Mouse (Mus musculus) intestine, embryonic 14.5 days (tissue): ENCODE measurements around the gene Nsf. TPM values are rescaled to one million over a fixed set of nuclear protein-coding genes. Genes with fewer than 3 reads are reported as not detected.

Experiments
- ATAC-seq: fragments of 200-750 bp; cut with Nextera tagmentation; replicated peaks from 2 replicates; pipeline ENCODE4 v1.8.0; 2017; ENCODE audit warnings: low read depth, moderate number of reproducible peaks, moderate TSS enrichment, moderate library complexity; ENCODE audit not compliant: low FRiP score, low TSS enrichment
- DNase-seq: peaks from one replicate; pipeline ENCODE4 v3.0.0-alpha.2; 2018; ENCODE audit warnings: low spot score
- H3K27ac ChIP-seq: fragments of 300-500 bp; sonication (generic); 2 replicates; pipeline ENCODE4 v1.5.1; 2014; ENCODE audit warnings: low read depth, mild to moderate bottlenecking, control low read depth
- H3K27me3 ChIP-seq: fragments of 300-500 bp; sonication (generic); replicated peaks from 2 replicates; pipeline ENCODE4 v1.6.1; 2014; ENCODE audit warnings: low read length, control low read depth; ENCODE audit not compliant: control insufficient read depth, insufficient read depth
- H3K36me3 ChIP-seq: fragments of 300-500 bp; sonication (generic); 2 replicates; pipeline ENCODE4 v1.6.1; 2014; ENCODE audit warnings: low read length, control low read depth; ENCODE audit not compliant: control insufficient read depth, insufficient read depth
- H3K4me1 ChIP-seq: fragments of 300-500 bp; sonication (generic); replicated peaks from 2 replicates; pipeline ENCODE4 v1.6.1; 2014; ENCODE audit warnings: low read length, control low read depth, mixed read lengths; ENCODE audit not compliant: control insufficient read depth, insufficient read depth
- H3K4me2 ChIP-seq: fragments of 300-500 bp; sonication (generic); 2 replicates; pipeline ENCODE4 v1.6.1; 2014; ENCODE audit warnings: low read length
- H3K4me3 ChIP-seq: fragments of 300-500 bp; sonication (generic); 2 replicates; pipeline ENCODE4 v1.5.1; 2014; ENCODE audit warnings: low read depth, low read length, control low read depth, mixed read lengths
- H3K9ac ChIP-seq: fragments of 300-500 bp; sonication (generic); 2 replicates; pipeline ENCODE4 v1.6.1; 2014; ENCODE audit warnings: mild to moderate bottlenecking, low read length
- H3K9me3 ChIP-seq: fragments of 300-500 bp; sonication (generic); 2 replicates; pipeline ENCODE4 v1.6.1; 2016; ENCODE audit warnings: low read length, control low read depth; ENCODE audit not compliant: control insufficient read depth
- WGBS: fragments of 180-500 bp; shearing (Covaris S2); extraction: QIAGEN DNeasy Blood & Tissue Kit; methylation state at CpG from one replicate; pipeline ENCODE4 v1.1.7; 2014; 5-methylcytosine and 5-hydroxymethylcytosine counted together
- polyA plus RNA-seq: library from polyadenylated mRNA; unstranded; fragments of >200 nt; fragmentation: Nextera tagmentation; extraction: Ambion mirVana; gene quantifications from 2 replicates; pipeline ENCODE4 v1.2.1, GENCODE M21; 2014

Nsf gene
- polyA plus RNA-seq, 1 experiment from 2014 or later, result 40.8 TPM

DNA sequence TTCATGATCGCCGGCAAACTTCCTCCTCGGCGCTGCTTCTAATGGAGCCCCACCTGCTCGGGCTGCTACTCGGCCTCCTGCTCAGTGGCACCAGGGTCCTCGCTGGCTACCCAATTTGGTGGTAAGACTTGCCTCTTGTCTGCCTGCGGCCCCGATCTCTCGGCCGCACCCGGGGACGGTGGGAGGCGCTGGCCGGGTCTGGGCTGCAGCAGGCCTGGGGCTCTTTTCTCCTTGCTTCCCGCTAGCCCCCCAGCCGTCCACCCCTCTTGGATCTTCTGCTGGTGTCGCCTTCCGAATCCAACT lies 179.7 kb downstream of the Nsf start:
- Histone ChIP-seq H3K4me2 (peak overlapping the region; percentile 45), H3K36me3 (no peaks in the 10 kb centered on the region), H3K9me3 (no peaks in the 10 kb centered on the region), H3K9ac (no peak overlapping the region), H3K27me3 (peaks cover 84% of the 10 kb centered on the region), H3K27ac (no peak overlapping the region), H3K4me1 (peaks cover 5% of the 10 kb centered on the region), H3K4me3 (peak overlapping the region; percentile 18)
- WGBS, result 0% methylated on average over 19 of the region's 19 CpGs
- DNase-seq (no peak), ATAC-seq (no peak)

DNA sequence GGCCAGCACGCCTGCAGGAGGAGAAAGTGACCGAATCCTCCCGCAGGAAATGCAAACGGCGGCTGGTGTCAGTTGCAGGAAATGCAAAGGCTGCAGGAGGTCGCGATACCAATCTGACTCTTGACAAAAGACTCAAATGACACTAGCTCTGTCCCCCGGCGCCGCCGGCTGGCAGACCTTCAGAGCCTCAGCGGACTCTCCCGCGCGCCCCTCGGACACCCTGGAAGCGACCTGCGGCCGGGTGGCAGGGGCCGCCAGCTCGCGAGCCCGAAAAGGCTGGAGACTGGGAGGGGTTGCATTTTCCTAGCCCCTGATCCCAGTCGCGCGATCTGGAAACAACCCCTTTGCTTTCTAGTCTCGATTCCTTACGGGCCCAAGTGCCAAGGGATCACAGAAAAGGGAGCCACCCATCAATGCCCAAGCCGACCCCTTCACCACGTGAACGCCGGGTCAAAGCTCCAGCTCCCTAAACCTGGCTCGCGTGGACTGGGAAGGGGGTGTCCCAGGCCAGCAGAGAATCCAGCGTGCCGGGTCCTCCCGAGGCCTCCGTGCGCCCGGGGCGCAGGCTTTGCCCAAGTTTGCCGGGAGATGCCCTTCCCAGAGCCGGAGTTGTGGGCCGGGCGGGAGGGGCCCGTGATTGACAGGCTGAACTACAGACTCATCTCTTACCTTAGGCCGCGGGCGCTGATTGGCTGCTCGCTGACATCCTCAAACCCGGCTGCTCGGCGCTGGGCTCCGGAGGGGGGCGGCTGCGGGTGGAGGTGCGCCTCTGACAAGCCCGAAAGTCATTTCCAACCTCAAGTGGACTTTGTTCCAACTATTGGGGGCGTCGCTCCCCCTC lies 180.2 kb downstream of the Nsf start, which contains the start of gene Wnt3:
Gene Wnt3 (plus strand): TSS at position 764 of the 841 bp plus-strand sequence.
- peaks cover 5% of the 10 kb centered on the region for H3K4me1 ChIP-seq
- no peak within 1 kb of the TSS for H3K27ac ChIP-seq
- peak; percentile 70 for DNase-seq
- peaks cover 89% of the 10 kb centered on the region for H3K27me3 ChIP-seq
- no peaks in the 10 kb centered on the region for H3K9me3 ChIP-seq
- no peak for ATAC-seq
- H3K36me3 ChIP-seq, result no peaks in the 10 kb centered on the region
- H3K4me2 ChIP-seq, result peak within 1 kb of the TSS; percentile 45
- no peak within 1 kb of the TSS for H3K9ac ChIP-seq
- under 1% methylated on average over 60 of the region's 60 CpGs for WGBS
- peak within 1 kb of the TSS; percentile 18 for H3K4me3 ChIP-seq

DNA sequence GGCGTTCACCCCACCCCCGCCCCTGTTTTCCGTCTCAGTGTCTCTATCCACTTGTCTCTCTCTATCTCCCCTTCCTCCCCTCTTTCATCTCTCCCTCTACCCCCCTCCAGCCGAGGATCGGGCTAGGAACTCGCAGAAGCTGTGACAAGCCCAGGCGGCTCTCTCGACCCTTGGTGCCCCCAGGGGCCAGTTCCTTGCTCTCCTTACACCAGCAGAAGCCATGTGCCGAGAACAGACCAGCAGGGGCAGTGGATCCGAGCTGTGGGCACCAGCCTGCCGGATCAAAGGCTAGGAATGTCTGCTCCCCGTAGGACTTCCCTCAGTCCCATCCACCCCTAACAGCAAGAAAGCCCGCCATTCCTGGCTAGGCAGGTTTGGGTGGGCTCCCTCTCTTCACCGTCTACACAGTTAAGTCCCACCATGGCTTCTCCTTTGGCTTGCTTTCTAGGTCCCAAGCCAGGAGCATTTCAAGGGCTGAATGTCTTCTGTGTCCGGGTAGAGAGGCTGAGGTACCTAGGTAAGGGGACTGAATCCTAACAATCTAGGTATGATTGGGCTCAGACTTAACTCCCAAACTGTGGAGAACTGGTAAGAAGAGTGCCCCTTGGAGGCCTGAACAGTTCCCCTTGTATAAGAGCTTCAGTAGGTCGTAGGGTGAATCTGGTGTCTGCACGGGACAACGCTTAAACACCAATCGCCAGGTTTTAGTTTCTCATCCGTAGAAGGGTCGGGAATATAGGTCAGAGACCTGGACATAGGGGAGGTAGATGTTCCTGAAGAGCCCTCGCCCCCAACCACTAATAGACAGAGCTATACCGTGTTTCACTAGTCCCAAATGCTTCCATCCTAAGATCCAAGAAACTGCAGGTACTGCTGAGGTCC lies 181.1 kb downstream of the Nsf start:
- Histone ChIP-seq H3K4me1 (peaks cover 5% of the 10 kb centered on the region), H3K27me3 (peaks cover 94% of the 10 kb centered on the region), H3K27ac (no peak overlapping the region), H3K9me3 (no peaks in the 10 kb centered on the region), H3K4me2 (peak overlapping the region; percentile 45; the same call in 1 of the 2 replicates), H3K36me3 (no peaks in the 10 kb centered on the region), H3K9ac (no peak overlapping the region), H3K4me3 (peak overlapping the region; percentile 18)
- no peak for ATAC-seq
- DNase-seq, result no peak
- WGBS, result 1% methylated on average over 23 of the region's 23 CpGs

Other genes with a start within 250 kb of the Nsf start
- 0.08 TPM in 1 of 2 replicates, not detected in the other for gene Wnt9b, start 204.2 kb downstream of the Nsf start, polyA plus RNA-seq
- gene Wnt3, start 179.9 kb downstream of the Nsf start, polyA plus RNA-seq, result 0.31 and 0.46 TPM in 2 replicates
- gene Arf2, start 12.7 kb upstream of the Nsf start, polyA plus RNA-seq, result 48.8 and 57.5 TPM in 2 replicates
- 0.12 and 0.26 TPM in 2 replicates for gene Crhr1, start 178.8 kb upstream of the Nsf start, polyA plus RNA-seq
- not detected in 2 replicates for gene Sppl2c, start 232.3 kb upstream of the Nsf start, polyA plus RNA-seq